Comparison of ENCODE assay signal across 7 mouse cellular contexts in genomic region chr7:40762520-40762919, GRCm38 (mm10).
A peak's percentile ranks its signal among the peaks of the same experiment; 100 is the strongest.
DNase-seq lines count a peak whose midpoint lies in the region; ATAC-seq lines count a peak whose summit lies in the region.

No protein-coding gene starts in this region.

- peak; percentile 43 for DNase-seq in neural tube, embryonic 11.5 days (ENCODE audit: low spot score)
- DNase-seq in limb, embryonic 11.5 days (ENCODE audit: low spot score): peak; percentile 55
- DNase-seq in thymus, postnatal 36 days: no peak

- H3K9ac ChIP-seq in neural tube, embryonic 11.5 days (ENCODE audit: low read length): no peak overlapping the region
- no peak overlapping the region for H3K9ac ChIP-seq in neural tube, embryonic 15.5 days (replicated peaks)
- no peak overlapping the region for H3K9ac ChIP-seq in embryonic facial prominence, embryonic 12.5 days
- H3K9ac ChIP-seq in kidney, embryonic 16.5 days (replicated peaks; ENCODE audit: low read length): no peak overlapping the region
- H3K9ac ChIP-seq in limb, embryonic 11.5 days (ENCODE audit: low read length): no peak overlapping the region

- 27% methylated on average over 5 of the region's 5 CpGs for WGBS in neural tube, embryonic 11.5 days
- WGBS in neural tube, embryonic 15.5 days: 8% methylated on average over 5 of the region's 5 CpGs
- 13% methylated on average over 5 of the region's 5 CpGs for WGBS in embryonic facial prominence, embryonic 12.5 days
- whole genome bisulfite sequencing in kidney, embryonic 16.5 days: 20% methylated on average over 5 of the region's 5 CpGs
- 24% methylated on average over 5 of the region's 5 CpGs for WGBS in limb, embryonic 11.5 days

- no peaks in the 10 kb centered on the region for H3K36me3 ChIP-seq in neural tube, embryonic 11.5 days (ENCODE audit: control insufficient read depth, insufficient read depth, low read length)
- no peaks in the 10 kb centered on the region for H3K36me3 ChIP-seq in neural tube, embryonic 15.5 days
- H3K36me3 ChIP-seq in embryonic facial prominence, embryonic 12.5 days: no peaks in the 10 kb centered on the region
- H3K36me3 ChIP-seq in kidney, embryonic 16.5 days (ENCODE audit: insufficient read depth, low read length): no peaks in the 10 kb centered on the region
- no peaks in the 10 kb centered on the region for H3K36me3 ChIP-seq in limb, embryonic 11.5 days (ENCODE audit: control insufficient read depth, insufficient read depth, low read length)

- no peaks in the 10 kb centered on the region for H3K27me3 ChIP-seq in neural tube, embryonic 11.5 days (ENCODE audit: control insufficient read depth, insufficient read depth, low read length)
- H3K27me3 ChIP-seq in neural tube, embryonic 15.5 days (replicated peaks): no peaks in the 10 kb centered on the region
- no peaks in the 10 kb centered on the region for H3K27me3 ChIP-seq in embryonic facial prominence, embryonic 12.5 days
- H3K27me3 ChIP-seq in kidney, embryonic 16.5 days (ENCODE audit: insufficient read depth, low read length): no peaks in the 10 kb centered on the region
- H3K27me3 ChIP-seq in limb, embryonic 11.5 days (ENCODE audit: control insufficient read depth, insufficient read depth, low read length): no peaks in the 10 kb centered on the region

- ATAC-seq in neural tube, embryonic 11.5 days (ENCODE audit: insufficient read depth, low FRiP score, low TSS enrichment): no peak
- no peak for ATAC-seq in neural tube, embryonic 15.5 days (ENCODE audit: low FRiP score)
- 0 out of 2 replicates have a peak, but pooled peaks have one; percentile 64 for ATAC-seq in embryonic facial prominence, embryonic 12.5 days (ENCODE audit: insufficient number of reproducible peaks, insufficient read depth, low FRiP score, low TSS enrichment)
- ATAC-seq in kidney, embryonic 16.5 days (ENCODE audit: low FRiP score, low TSS enrichment): peak; percentile 74
- ATAC-seq in limb, embryonic 11.5 days (ENCODE audit: insufficient number of reproducible peaks, low FRiP score, low TSS enrichment, low read depth): no peak
- no peak for ATAC-seq in erythroid progenitor cell, adult 5-6 weeks (replicated peaks; ENCODE audit: low FRiP score, poor library complexity, severe bottlenecking)

- no peaks in the 10 kb centered on the region for H3K4me1 ChIP-seq in neural tube, embryonic 11.5 days (ENCODE audit: control insufficient read depth, insufficient read depth, low read length)
- peaks cover 5% of the 10 kb centered on the region for H3K4me1 ChIP-seq in neural tube, embryonic 15.5 days
- H3K4me1 ChIP-seq in embryonic facial prominence, embryonic 12.5 days: 0 out of 2 replicates have a peak, but pooled peaks cover 7% of the 10 kb centered on the region
- H3K4me1 ChIP-seq in kidney, embryonic 16.5 days (ENCODE audit: insufficient read depth, low read length): no peaks in the 10 kb centered on the region
- no peaks in the 10 kb centered on the region for H3K4me1 ChIP-seq in limb, embryonic 11.5 days (ENCODE audit: control insufficient read depth, insufficient read depth, low read length)

- H3K4me3 ChIP-seq in neural tube, embryonic 11.5 days (ENCODE audit: low read depth, low read length): no peak overlapping the region
- H3K4me3 ChIP-seq in neural tube, embryonic 15.5 days (replicated peaks): no peak overlapping the region
- H3K4me3 ChIP-seq in embryonic facial prominence, embryonic 12.5 days: no peak overlapping the region
- H3K4me3 ChIP-seq in kidney, embryonic 16.5 days (ENCODE audit: low read length): no peak overlapping the region
- H3K4me3 ChIP-seq in limb, embryonic 11.5 days (ENCODE audit: low read depth, low read length): no peak overlapping the region

- no peak overlapping the region for H3K4me2 ChIP-seq in neural tube, embryonic 11.5 days (ENCODE audit: low read depth)
- H3K4me2 ChIP-seq in neural tube, embryonic 15.5 days: no peak overlapping the region
- H3K4me2 ChIP-seq in embryonic facial prominence, embryonic 12.5 days (replicated peaks): no peak overlapping the region
- no peak overlapping the region for H3K4me2 ChIP-seq in kidney, embryonic 16.5 days (replicated peaks; ENCODE audit: low read depth, low read length)
- no peak overlapping the region for H3K4me2 ChIP-seq in limb, embryonic 11.5 days (ENCODE audit: low read depth, severe bottlenecking)

- H3K27ac ChIP-seq in neural tube, embryonic 11.5 days (ENCODE audit: low read depth, low read length): no peak overlapping the region
- no peak overlapping the region for H3K27ac ChIP-seq in neural tube, embryonic 15.5 days (replicated peaks)
- H3K27ac ChIP-seq in embryonic facial prominence, embryonic 12.5 days: no peak overlapping the region
- no peak overlapping the region for H3K27ac ChIP-seq in kidney, embryonic 16.5 days (ENCODE audit: low read length)
- H3K27ac ChIP-seq in limb, embryonic 11.5 days (replicated peaks; ENCODE audit: low read depth, low read length): no peak overlapping the region

- H3K9me3 ChIP-seq in neural tube, embryonic 11.5 days (ENCODE audit: control insufficient read depth, low read length): no peaks in the 10 kb centered on the region
- no peaks in the 10 kb centered on the region for H3K9me3 ChIP-seq in neural tube, embryonic 15.5 days (replicated peaks)
- H3K9me3 ChIP-seq in embryonic facial prominence, embryonic 12.5 days: no peaks in the 10 kb centered on the region
- H3K9me3 ChIP-seq in kidney, embryonic 16.5 days (ENCODE audit: low read length): no peaks in the 10 kb centered on the region
- H3K9me3 ChIP-seq in limb, embryonic 11.5 days (ENCODE audit: control insufficient read depth, low read length): no peaks in the 10 kb centered on the region

Comparison
In these comparisons a context has a peak if more than half of its experiments do, and no peak if none do; other contexts are left out.
1. ATAC-seq: peak in embryonic facial prominence, embryonic 12.5 days (single experiment) and kidney, embryonic 16.5 days (single experiment); none in neural tube, embryonic 11.5 days (single experiment), neural tube, embryonic 15.5 days (single experiment), limb, embryonic 11.5 days (single experiment) and erythroid progenitor cell, adult 5-6 weeks (single experiment).
2. DNase-seq: peak in neural tube, embryonic 11.5 days (single experiment) and limb, embryonic 11.5 days (single experiment); none in thymus, postnatal 36 days (0 of 2).